Mouse (Mus musculus): ENCODE results near the gene Blm. TPM values are rescaled to one million over a fixed set of nuclear protein-coding genes. Genes with fewer than 3 reads are reported as not detected.

The Blm gene
- polyA plus RNA-seq, 1 experiment, result 150 TPM

DNA sequence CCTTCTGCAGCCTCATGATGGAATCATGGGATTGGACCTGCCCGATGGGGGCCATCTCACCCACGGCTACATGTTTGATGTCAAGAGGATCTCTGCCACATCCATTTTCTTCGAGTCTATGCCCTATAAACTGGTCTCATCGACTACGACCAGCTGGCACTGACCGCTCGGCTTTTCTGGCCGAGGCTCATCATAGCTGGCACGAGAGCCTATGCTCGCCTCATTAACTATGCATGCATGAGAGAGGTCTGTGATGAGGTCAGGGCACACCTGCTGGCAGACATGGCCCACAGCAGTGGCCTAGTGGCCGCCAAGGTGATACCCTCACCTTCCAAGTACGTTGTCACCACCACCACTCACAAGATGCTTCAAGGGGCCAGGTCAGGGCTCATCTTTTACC lies 105.3 kb downstream of the Blm start:
- H3K27me3 ChIP-seq (replicated peaks), result peaks cover 7% of the 10 kb centered on the region
- no peak overlapping the region for H3K4me3 ChIP-seq (replicated peaks)
- H3K9me3 ChIP-seq, result peaks cover 3% of the 10 kb centered on the region; the same call in 1 of the 2 replicates
- H3K4me1 ChIP-seq, result peaks cover 69% of the 10 kb centered on the region
- H3K36me3 ChIP-seq (replicated peaks; ENCODE audit: low read length), result no peaks in the 10 kb centered on the region
- no peak for TF ChIP-seq FLI1 (IDR thresholded peaks at IDR 0.05; ENCODE audit: low read length)
- TF ChIP-seq GATA1 (IDR thresholded peaks at IDR 0.05; ENCODE audit: borderline replicate concordance, low read length), result no peak

DNA sequence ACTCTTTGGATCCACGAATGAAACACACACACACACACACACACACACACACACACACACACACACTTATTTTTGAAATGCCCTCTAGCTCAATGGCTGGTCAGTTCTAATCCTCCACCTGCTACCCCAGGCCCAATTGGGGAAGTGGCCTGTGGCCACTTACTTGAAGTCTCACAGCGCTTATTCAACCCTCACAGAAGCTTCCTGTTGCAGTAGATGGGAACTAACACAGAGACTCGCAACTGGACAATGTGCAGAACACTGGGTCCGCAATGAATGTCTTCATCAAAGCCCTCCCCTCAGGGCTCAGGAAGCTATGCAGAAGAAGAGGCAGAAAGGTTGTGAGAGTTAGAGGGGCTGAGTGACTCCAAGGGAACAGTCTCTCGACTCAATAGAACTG lies 107.2 kb downstream of the Blm start:
- peaks cover 7% of the 10 kb centered on the region for H3K27me3 ChIP-seq (replicated peaks)
- peaks cover 7% of the 10 kb centered on the region; the same call in 1 of the 2 replicates for H3K9me3 ChIP-seq
- H3K4me1 ChIP-seq, result peaks cover 59% of the 10 kb centered on the region
- no peaks in the 10 kb centered on the region for H3K36me3 ChIP-seq (replicated peaks; ENCODE audit: low read length)
- no peak overlapping the region for H3K4me3 ChIP-seq (replicated peaks)
- TF ChIP-seq GATA1 (IDR thresholded peaks at IDR 0.05; ENCODE audit: borderline replicate concordance, low read length) (no peak), FLI1 (IDR thresholded peaks at IDR 0.05; ENCODE audit: low read length) (no peak)

DNA sequence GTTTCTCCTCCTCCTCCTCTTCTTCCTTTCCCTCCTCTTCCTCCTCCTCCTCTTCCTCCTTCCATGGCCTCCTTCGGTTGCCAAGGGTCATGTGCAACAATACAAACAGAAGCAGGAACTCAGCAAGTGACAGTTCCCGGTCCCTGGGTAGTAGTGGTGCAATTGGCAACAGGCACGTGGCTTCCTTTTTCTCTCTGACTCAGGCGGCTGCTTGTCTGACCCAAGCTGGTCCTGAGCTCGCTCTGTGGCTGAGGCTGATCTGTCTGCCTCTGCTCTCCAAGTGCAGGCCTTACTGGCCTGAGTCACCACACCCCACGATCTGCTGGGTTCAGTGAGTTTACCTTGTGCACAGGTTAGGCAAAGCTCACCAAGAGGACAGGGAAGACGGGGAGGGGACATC lies 108.6 kb downstream of the Blm start:
- Histone ChIP-seq H3K36me3 (replicated peaks; ENCODE audit: low read length) (no peaks in the 10 kb centered on the region), H3K4me3 (replicated peaks) (peak overlapping the region; percentile 71), H3K9me3 (peaks cover 7% of the 10 kb centered on the region; the same call in 1 of the 2 replicates), H3K27me3 (replicated peaks) (peaks cover 7% of the 10 kb centered on the region), H3K4me1 (peaks cover 55% of the 10 kb centered on the region)
- TF ChIP-seq FLI1 (IDR thresholded peaks at IDR 0.05; ENCODE audit: low read length) (no peak), GATA1 (IDR thresholded peaks at IDR 0.05; ENCODE audit: borderline replicate concordance, low read length) (no peak)

DNA sequence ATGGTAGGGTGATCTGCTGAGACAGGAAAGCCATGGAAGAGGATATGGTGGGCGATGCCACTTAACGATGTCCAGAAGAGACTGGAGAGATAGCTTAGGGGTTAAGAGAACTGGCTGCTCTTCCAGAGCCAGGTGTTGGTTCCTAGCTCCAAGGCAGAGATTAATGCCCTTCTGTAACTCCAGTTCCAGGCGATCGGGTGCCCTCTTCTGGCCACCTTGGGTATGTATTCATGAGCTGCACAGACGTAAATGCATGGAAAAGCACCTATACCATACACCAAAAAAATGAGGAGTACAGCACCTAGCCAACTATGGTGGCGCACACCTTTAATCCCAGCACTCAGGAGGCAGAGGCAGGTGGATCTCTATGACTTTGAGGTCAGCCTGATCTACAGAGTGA lies 110.2 kb downstream of the Blm start:
- H3K27me3 ChIP-seq (replicated peaks), result peaks cover 2% of the 10 kb centered on the region
- TF ChIP-seq GATA1 (IDR thresholded peaks at IDR 0.05; ENCODE audit: borderline replicate concordance, low read length) (no peak), FLI1 (IDR thresholded peaks at IDR 0.05; ENCODE audit: low read length) (no peak)
- H3K9me3 ChIP-seq, result peaks cover 7% of the 10 kb centered on the region; the same call in 1 of the 2 replicates
- no peak overlapping the region for H3K4me3 ChIP-seq (replicated peaks)
- no peaks in the 10 kb centered on the region for H3K36me3 ChIP-seq (replicated peaks; ENCODE audit: low read length)
- H3K4me1 ChIP-seq, result peaks cover 64% of the 10 kb centered on the region

DNA sequence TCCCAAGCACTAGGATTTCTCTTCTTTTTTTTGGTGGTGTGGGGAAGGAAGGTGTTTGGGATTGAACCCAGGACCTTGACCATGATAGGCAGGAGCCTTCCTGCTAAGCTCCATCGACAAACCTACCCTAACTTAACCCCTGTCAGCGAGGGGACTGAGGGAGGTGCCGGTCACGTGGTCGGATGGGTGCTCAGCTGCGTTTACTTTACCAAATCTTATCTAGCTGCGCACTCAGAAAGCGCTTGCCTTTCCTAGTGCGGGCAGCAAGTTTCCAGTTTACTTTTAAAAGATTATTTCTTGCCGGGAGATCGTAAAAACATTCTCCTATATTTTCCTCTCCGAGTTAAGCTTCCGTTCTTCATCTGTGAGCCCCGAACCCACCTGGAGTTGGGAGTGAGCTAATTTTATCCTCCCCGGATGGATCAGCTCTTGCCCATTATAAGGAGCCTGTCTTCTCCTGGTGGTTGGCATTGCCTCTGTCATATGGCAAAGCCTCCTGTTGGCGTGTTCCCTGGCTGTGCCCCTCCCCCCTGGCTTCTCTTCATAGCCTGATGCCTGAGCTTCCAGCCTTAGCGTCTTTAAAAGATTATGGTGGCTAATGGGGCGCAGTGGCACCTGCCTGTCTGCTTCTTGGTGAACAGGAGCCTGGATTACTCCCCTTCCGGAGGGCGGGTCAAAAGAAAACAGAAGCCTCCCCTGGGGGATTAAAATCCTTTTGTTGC lies 112.0 kb downstream of the Blm start:
- TF ChIP-seq FLI1 (IDR thresholded peaks at IDR 0.05; ENCODE audit: low read length), result no peak
- no peaks in the 10 kb centered on the region for H3K36me3 ChIP-seq (replicated peaks; ENCODE audit: low read length)
- H3K4me1 ChIP-seq, result peaks cover 72% of the 10 kb centered on the region
- no peaks in the 10 kb centered on the region for H3K27me3 ChIP-seq (replicated peaks)
- peaks cover 7% of the 10 kb centered on the region; the same call in 1 of the 2 replicates for H3K9me3 ChIP-seq
- H3K4me3 ChIP-seq (replicated peaks), result peak overlapping the region; percentile 26

DNA sequence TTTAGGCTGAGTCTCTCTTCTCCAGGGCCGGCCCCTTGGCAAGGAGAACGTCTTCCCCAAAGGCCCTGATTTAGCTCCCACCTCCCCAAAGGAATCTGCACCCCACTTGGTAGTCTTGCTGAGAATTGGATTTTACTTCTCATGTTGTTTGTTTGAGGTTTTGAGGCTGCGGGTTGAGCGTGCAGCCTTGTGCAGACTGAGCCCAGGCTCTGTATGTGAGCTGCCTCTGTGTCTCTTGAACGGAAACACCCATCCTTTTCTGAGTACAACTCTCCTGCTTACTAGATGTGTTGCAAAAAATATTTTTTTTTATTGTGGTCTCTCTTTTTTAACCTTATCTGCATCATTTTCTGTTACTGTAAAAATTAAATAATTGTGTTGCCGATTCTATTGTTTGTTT lies 113.3 kb downstream of the Blm start:
- no peaks in the 10 kb centered on the region for H3K36me3 ChIP-seq (replicated peaks; ENCODE audit: low read length)
- peaks cover 72% of the 10 kb centered on the region for H3K4me1 ChIP-seq
- TF ChIP-seq FLI1 (IDR thresholded peaks at IDR 0.05; ENCODE audit: low read length) (no peak), GATA1 (IDR thresholded peaks at IDR 0.05; ENCODE audit: borderline replicate concordance, low read length) (no peak)
- no peak overlapping the region for H3K4me3 ChIP-seq (replicated peaks)
- peaks cover 7% of the 10 kb centered on the region; the same call in 1 of the 2 replicates for H3K9me3 ChIP-seq
- no peaks in the 10 kb centered on the region for H3K27me3 ChIP-seq (replicated peaks)

DNA sequence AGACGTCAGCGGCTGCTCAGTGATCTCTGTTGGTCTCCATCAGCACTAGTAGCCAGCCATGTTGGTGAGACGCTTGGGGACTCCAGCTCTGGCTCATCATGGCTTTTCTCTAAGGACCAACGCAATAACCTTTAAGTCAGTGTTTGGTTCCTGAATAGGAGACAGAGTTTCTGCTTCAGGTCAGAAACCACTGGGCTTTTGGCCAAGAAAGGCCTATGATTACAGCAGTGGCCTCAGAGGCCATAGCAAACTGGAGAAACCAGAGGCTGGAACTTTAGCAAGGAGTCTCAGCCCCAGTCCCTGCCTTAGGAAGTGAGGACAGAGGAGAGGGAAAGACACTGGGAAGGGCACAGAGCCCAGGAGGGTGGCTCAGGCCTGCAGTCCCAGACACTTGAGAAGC lies 114.3 kb downstream of the Blm start:
- TF ChIP-seq FLI1 (IDR thresholded peaks at IDR 0.05; ENCODE audit: low read length) (no peak), GATA1 (IDR thresholded peaks at IDR 0.05; ENCODE audit: borderline replicate concordance, low read length) (no peak)
- Histone ChIP-seq H3K4me3 (replicated peaks) (no peak overlapping the region), H3K36me3 (replicated peaks; ENCODE audit: low read length) (no peaks in the 10 kb centered on the region), H3K4me1 (peaks cover 69% of the 10 kb centered on the region), H3K27me3 (replicated peaks) (no peaks in the 10 kb centered on the region), H3K9me3 (peaks cover 7% of the 10 kb centered on the region; the same call in 1 of the 2 replicates)

DNA sequence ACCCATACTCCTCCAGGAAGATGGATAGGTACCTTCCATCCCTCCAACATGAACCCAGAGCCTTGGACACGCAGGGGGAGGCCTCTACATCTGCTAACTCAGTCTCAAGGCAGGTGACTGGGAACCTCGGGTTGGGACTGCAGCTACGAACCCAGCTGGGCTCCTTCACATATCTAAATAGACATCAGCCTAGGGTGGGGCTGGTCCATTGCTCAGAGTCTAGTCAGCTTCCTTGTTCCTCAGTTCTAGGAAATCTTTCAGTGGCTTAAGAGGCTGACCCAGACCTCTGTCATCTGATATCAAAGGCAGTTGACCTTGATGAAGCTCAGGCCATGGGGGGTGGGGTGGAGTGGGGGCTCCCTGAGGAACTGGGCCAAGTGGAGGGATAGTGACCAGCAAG lies 115.6 kb downstream of the Blm start:
- H3K4me1 ChIP-seq, result peaks cover 72% of the 10 kb centered on the region
- H3K36me3 ChIP-seq (replicated peaks; ENCODE audit: low read length), result no peaks in the 10 kb centered on the region
- H3K27me3 ChIP-seq (replicated peaks), result peaks cover under 1% of the 10 kb centered on the region
- TF ChIP-seq FLI1 (IDR thresholded peaks at IDR 0.05; ENCODE audit: low read length), result no peak
- TF ChIP-seq GATA1 (IDR thresholded peaks at IDR 0.05; ENCODE audit: borderline replicate concordance, low read length), result no peak
- H3K9me3 ChIP-seq, result peaks cover under 1% of the 10 kb centered on the region; the same call in 1 of the 2 replicates
- H3K4me3 ChIP-seq (replicated peaks), result no peak overlapping the region

DNA sequence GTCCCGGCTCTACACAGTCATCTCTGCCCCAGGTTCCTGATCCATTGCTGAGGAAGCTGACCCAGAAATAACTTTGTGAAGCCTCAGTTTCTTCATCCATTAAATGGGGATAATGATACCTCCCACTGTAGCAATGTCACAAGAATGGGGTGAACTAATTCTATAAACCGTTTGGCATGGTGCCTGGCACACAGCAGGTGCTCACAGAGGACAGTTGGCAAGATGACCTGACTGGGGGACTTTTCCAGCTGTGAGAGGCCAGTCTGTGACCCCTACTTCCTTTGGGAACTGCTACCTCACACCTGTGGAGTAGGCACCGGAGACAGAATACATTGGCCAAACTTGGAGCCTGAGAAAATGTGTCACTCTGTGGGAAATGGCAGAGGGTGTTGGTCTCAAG lies 116.9 kb downstream of the Blm start:
- no peaks in the 10 kb centered on the region for H3K9me3 ChIP-seq
- H3K4me3 ChIP-seq (replicated peaks), result no peak overlapping the region
- TF ChIP-seq FLI1 (IDR thresholded peaks at IDR 0.05; ENCODE audit: low read length) (no peak), GATA1 (IDR thresholded peaks at IDR 0.05; ENCODE audit: borderline replicate concordance, low read length) (no peak)
- no peaks in the 10 kb centered on the region for H3K36me3 ChIP-seq (replicated peaks; ENCODE audit: low read length)
- H3K4me1 ChIP-seq, result peaks cover 78% of the 10 kb centered on the region
- H3K27me3 ChIP-seq (replicated peaks), result peaks cover 3% of the 10 kb centered on the region

DNA sequence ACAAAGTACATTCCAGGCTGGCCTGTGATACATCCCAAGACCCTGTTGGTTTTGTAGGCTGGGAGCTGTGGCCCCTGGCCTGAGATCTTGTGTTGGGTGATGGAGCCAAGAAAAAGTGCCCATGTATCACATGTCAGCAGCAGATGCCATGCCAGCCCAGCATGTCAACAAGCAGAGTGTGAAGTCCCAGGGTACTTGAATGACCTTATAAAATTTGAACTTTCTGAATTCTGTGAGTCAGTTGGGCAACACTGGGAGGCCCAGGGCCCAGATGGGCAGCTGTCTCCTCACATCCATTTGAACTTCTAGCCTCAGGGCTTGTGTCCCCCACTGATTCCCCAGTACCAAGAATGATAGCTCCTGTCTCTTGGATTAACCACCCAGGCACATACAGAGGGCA lies 117.3 kb downstream of the Blm start:
- TF ChIP-seq FLI1 (IDR thresholded peaks at IDR 0.05; ENCODE audit: low read length), result no peak
- no peak for TF ChIP-seq GATA1 (IDR thresholded peaks at IDR 0.05; ENCODE audit: borderline replicate concordance, low read length)

More for the DNA sequence above, 117.3 kb downstream of the Blm start:
- H3K4me3 ChIP-seq (replicated peaks), result no peak overlapping the region
- no peaks in the 10 kb centered on the region for H3K36me3 ChIP-seq (replicated peaks; ENCODE audit: low read length)
- H3K4me1 ChIP-seq, result peaks cover 73% of the 10 kb centered on the region
- H3K27me3 ChIP-seq (replicated peaks), result peaks cover 3% of the 10 kb centered on the region
- no peaks in the 10 kb centered on the region for H3K9me3 ChIP-seq
